Mouse (Mus musculus) midbrain, embryonic 14.5 days (tissue): ENCODE results near the gene Wfdc15b. TPM values are rescaled to one million over a fixed set of nuclear protein-coding genes. Genes with fewer than 3 reads are reported as not detected.

Source experiments
- ATAC-seq: fragments of 200-750 bp; cut with Nextera tagmentation; 2 replicates; pipeline ENCODE4 v1.8.0; 2017; ENCODE audit warnings: moderate number of reproducible peaks, moderate library complexity; ENCODE audit not compliant: low FRiP score, low TSS enrichment
- DNase-seq: peaks from one replicate; pipeline ENCODE4 v3.0.0-alpha.2; 2015
- H3K27ac ChIP-seq: fragments of 300-500 bp; sonication (generic); replicated peaks from 2 replicates; pipeline ENCODE4 v1.5.1; 2014; ENCODE audit warnings: mild to moderate bottlenecking, low read depth, low read length, moderate library complexity
- H3K27me3 ChIP-seq: fragments of 300-500 bp; sonication (generic); 2 replicates; pipeline ENCODE4 v1.6.1; 2014; ENCODE audit warnings: low read length, control low read depth, mixed read lengths; ENCODE audit not compliant: control insufficient read depth, insufficient read depth
- H3K36me3 ChIP-seq: fragments of 300-500 bp; sonication (generic); 2 replicates; pipeline ENCODE4 v1.6.1; 2014; ENCODE audit warnings: low read length, control low read depth; ENCODE audit not compliant: control insufficient read depth, insufficient read depth
- H3K4me1 ChIP-seq: fragments of 300-500 bp; sonication (generic); 2 replicates; pipeline ENCODE4 v1.6.1; 2014; ENCODE audit warnings: mild to moderate bottlenecking, antibody characterized with exemption, low read length, control low read depth; ENCODE audit not compliant: control insufficient read depth, insufficient read depth
- H3K4me2 ChIP-seq: fragments of 300-500 bp; sonication (generic); 2 replicates; pipeline ENCODE4 v1.6.1; 2014; ENCODE audit warnings: mild to moderate bottlenecking, low read length, moderate library complexity
- H3K4me3 ChIP-seq: fragments of 300-500 bp; sonication (generic); replicated peaks from 2 replicates; pipeline ENCODE4 v1.5.1; 2014; ENCODE audit warnings: low read depth, low read length
- H3K9ac ChIP-seq: fragments of 300-500 bp; sonication (generic); replicated peaks from 2 replicates; pipeline ENCODE4 v1.6.1; 2014; ENCODE audit warnings: mild to moderate bottlenecking, low read length, moderate library complexity
- H3K9me3 ChIP-seq: fragments of 300-500 bp; sonication (generic); 2 replicates; pipeline ENCODE4 v1.6.1; 2016; ENCODE audit warnings: low read length, control low read depth, mixed read lengths; ENCODE audit not compliant: control insufficient read depth
- WGBS: fragments of 180-500 bp; shearing (Covaris S2); extraction: QIAGEN DNeasy Blood & Tissue Kit; methylation state at CpG from one replicate; pipeline ENCODE4 v1.1.7; 2014; 5-methylcytosine and 5-hydroxymethylcytosine counted together
- polyA plus RNA-seq: library from polyadenylated mRNA; unstranded; fragments of >200 nt; fragmentation: Nextera tagmentation; extraction: Ambion mirVana; gene quantifications from 2 replicates; pipeline ENCODE4 v1.2.1, GENCODE M21; 2014

The Wfdc15b gene
- polyA plus RNA-seq, 1 experiment from 2014 or later: not detected

DNA sequence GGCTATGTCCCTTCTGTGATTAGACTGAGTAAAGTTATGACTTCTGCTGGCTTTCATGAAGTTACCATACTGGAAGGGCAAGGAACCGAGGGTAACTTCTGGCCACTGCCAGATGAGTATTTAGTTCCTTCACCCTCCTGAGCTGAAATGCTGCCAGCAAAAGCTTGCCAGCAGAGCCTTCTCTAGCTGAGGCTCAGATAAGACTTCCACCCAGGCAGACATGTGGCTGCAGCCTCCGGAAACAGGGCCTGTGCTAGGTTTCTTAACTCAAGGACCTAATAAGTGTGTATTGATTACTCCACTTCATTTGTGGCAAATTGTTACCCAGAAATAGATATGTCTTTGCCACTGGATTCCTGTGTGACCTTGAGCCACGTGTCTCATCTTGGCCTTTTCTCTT is 48.1 kb downstream of the Wfdc15b start:
- no peak for DNase-seq
- Histone ChIP-seq H3K36me3 (no peaks in the 10 kb centered on the region), H3K9me3 (no peaks in the 10 kb centered on the region), H3K27me3 (peaks cover 35% of the 10 kb centered on the region), H3K27ac (no peak overlapping the region), H3K9ac (no peak overlapping the region), H3K4me3 (no peak overlapping the region), H3K4me2 (no peak overlapping the region), H3K4me1 (peaks cover 9% of the 10 kb centered on the region; the same call in 1 of the 2 replicates)
- WGBS: 75% methylated on average over 3 of the region's 3 CpGs
- ATAC-seq: no peak

GRCm38 (mm10) chr2:164170902-164171301 is 50.6 kb downstream of the Wfdc15b start, which contains the start of gene Kcns1:
Gene Kcns1, minus strand, starts transcription at chr2:164171113.
- ATAC-seq (no peak), DNase-seq (peak; percentile 48)
- Histone ChIP-seq H3K9ac (peak within 1 kb of the TSS; percentile 34; the same call in 1 of the 2 replicates), H3K4me3 (peak within 1 kb of the TSS; percentile 32), H3K4me2 (peak within 1 kb of the TSS; percentile 57), H3K36me3 (no peaks in the 10 kb centered on the region), H3K9me3 (no peaks in the 10 kb centered on the region), H3K4me1 (peaks cover 9% of the 10 kb centered on the region; the same call in 1 of the 2 replicates), H3K27me3 (peaks cover 59% of the 10 kb centered on the region), H3K27ac (no peak within 1 kb of the TSS)
- WGBS: 2% methylated on average over 29 of the region's 29 CpGs

GRCm38 (mm10) chr2:164170326-164170725 is 51.1 kb downstream of the Wfdc15b start:
- H3K9ac ChIP-seq: no peak overlapping the region
- ATAC-seq: no peak

GRCm38 (mm10) chr2:164168571-164168946 is 52.9 kb downstream of the Wfdc15b start:
- Histone ChIP-seq H3K9ac (no peak overlapping the region), H3K27ac (no peak overlapping the region)
- WGBS: 8% methylated on average over 42 of the region's 42 CpGs

More at GRCm38 (mm10) chr2:164170326-164170725, 51.1 kb downstream of the Wfdc15b start:
- peak overlapping the region; percentile 57 for H3K4me2 ChIP-seq
- peaks cover 9% of the 10 kb centered on the region; the same call in 1 of the 2 replicates for H3K4me1 ChIP-seq
- WGBS: 1% methylated on average over 11 of the region's 11 CpGs
- no peaks in the 10 kb centered on the region for H3K36me3 ChIP-seq
- H3K4me3 ChIP-seq: 0 out of 2 replicates have a peak overlapping the region, but pooled peaks have one; percentile 32
- no peaks in the 10 kb centered on the region for H3K9me3 ChIP-seq
- peak; percentile 36 for DNase-seq
- H3K27me3 ChIP-seq: peaks cover 59% of the 10 kb centered on the region
- no peak overlapping the region for H3K27ac ChIP-seq

GRCm38 (mm10) chr2:164167752-164168570 is 53.5 kb downstream of the Wfdc15b start:
- DNase-seq (peak; percentile 58), ATAC-seq (peak; percentile 46)
- peak overlapping the region; percentile 34; the same call in 1 of the 2 replicates for H3K9ac ChIP-seq
- WGBS: 12% methylated on average over 90 of the region's 90 CpGs
- peak overlapping the region; percentile 33 for H3K4me3 ChIP-seq
- H3K9me3 ChIP-seq: no peaks in the 10 kb centered on the region
- peaks cover 9% of the 10 kb centered on the region; the same call in 1 of the 2 replicates for H3K4me1 ChIP-seq
- peaks cover 59% of the 10 kb centered on the region for H3K27me3 ChIP-seq
- peak overlapping the region; percentile 57 for H3K4me2 ChIP-seq
- H3K27ac ChIP-seq: no peak overlapping the region
- no peaks in the 10 kb centered on the region for H3K36me3 ChIP-seq

More at GRCm38 (mm10) chr2:164168571-164168946, 52.9 kb downstream of the Wfdc15b start:
- Histone ChIP-seq H3K9me3 (no peaks in the 10 kb centered on the region), H3K27me3 (peaks cover 59% of the 10 kb centered on the region), H3K36me3 (no peaks in the 10 kb centered on the region), H3K4me1 (peaks cover 9% of the 10 kb centered on the region; the same call in 1 of the 2 replicates), H3K4me3 (peak overlapping the region; percentile 33), H3K4me2 (peak overlapping the region; percentile 57)
- DNase-seq (peak; percentile 71), ATAC-seq (no peak)

GRCm38 (mm10) chr2:164164941-164165340 is 56.5 kb downstream of the Wfdc15b start:
- ATAC-seq (no peak), DNase-seq (no peak)
- Histone ChIP-seq H3K27me3 (peaks cover 40% of the 10 kb centered on the region), H3K9ac (no peak overlapping the region), H3K36me3 (no peaks in the 10 kb centered on the region), H3K4me3 (no peak overlapping the region), H3K9me3 (no peaks in the 10 kb centered on the region), H3K4me1 (0 out of 2 replicates have a peak, but pooled peaks cover 3% of the 10 kb centered on the region), H3K27ac (no peak overlapping the region), H3K4me2 (no peak overlapping the region)
- WGBS: 93% methylated on average over 5 of the region's 5 CpGs

Other genes starting within 250 kb of the Wfdc15b start
- 394 and 437 TPM in 2 replicates for gene Ywhab, start 226.7 kb downstream of the Wfdc15b start, polyA plus RNA-seq
- gene Pabpc1l, start 196.2 kb downstream of the Wfdc15b start, polyA plus RNA-seq: 0.92 and 1.6 TPM in 2 replicates
- 26.3 and 35.0 TPM in 2 replicates for gene Stk4, start 151.3 kb downstream of the Wfdc15b start, polyA plus RNA-seq
- gene Tomm34, start 150.5 kb downstream of the Wfdc15b start, polyA plus RNA-seq: 46.3 and 50.3 TPM in 2 replicates
- gene Kcns1, start 50.5 kb downstream of the Wfdc15b start, polyA plus RNA-seq: 0.62 and 2.1 TPM in 2 replicates
- not detected in 2 replicates for gene Wfdc5, start 38.9 kb downstream of the Wfdc15b start, polyA plus RNA-seq
- not detected in 2 replicates for gene Wfdc12, start 31.1 kb downstream of the Wfdc15b start, polyA plus RNA-seq
- not detected in 2 replicates for gene Wfdc15a, start 21.5 kb downstream of the Wfdc15b start, polyA plus RNA-seq
- not detected in 2 replicates for gene Svs2, start 16.8 kb upstream of the Wfdc15b start, polyA plus RNA-seq
- not detected in 2 replicates for gene Svs3b, start 35.0 kb upstream of the Wfdc15b start, polyA plus RNA-seq
- not detected in 2 replicates for gene Svs4, start 56.8 kb upstream of the Wfdc15b start, polyA plus RNA-seq
- not detected in 2 replicates for gene Svs3a, start 67.6 kb upstream of the Wfdc15b start, polyA plus RNA-seq
- not detected in 2 replicates for gene Svs6, start 95.1 kb upstream of the Wfdc15b start, polyA plus RNA-seq
- gene Svs5, start 111.1 kb upstream of the Wfdc15b start, polyA plus RNA-seq: not detected in 2 replicates
- gene Slpi, start 167.4 kb upstream of the Wfdc15b start, polyA plus RNA-seq: not detected in 2 replicates
- gene Rbpjl, start 181.5 kb upstream of the Wfdc15b start, polyA plus RNA-seq: not detected in 2 replicates
- not detected in 2 replicates for gene Matn4, start 183.5 kb upstream of the Wfdc15b start, polyA plus RNA-seq
- gene Sdc4, start 222.2 kb upstream of the Wfdc15b start, polyA plus RNA-seq: 2.4 and 4.9 TPM in 2 replicates
- gene Sys1, start 235.3 kb upstream of the Wfdc15b start, polyA plus RNA-seq: 93.1 and 97.2 TPM in 2 replicates
- gene Gm20458, start 239.3 kb upstream of the Wfdc15b start, polyA plus RNA-seq: 3.4 and 5.1 TPM in 2 replicates